Mouse (Mus musculus) olfactory bulb, adult 2 months (tissue): Measurements from ENCODE around the gene Prkcb.

Experiments
- CTCF ChIP-seq: fragments of 200-500 bp; IDR thresholded peaks from 2 replicates; pipeline ENCODE4 v1.5.1; 2012; ENCODE audit warnings: low read depth, mild to moderate bottlenecking, low read length, moderate library complexity; ENCODE audit not compliant: insufficient read depth
- POLR2A ChIP-seq: fragments of 200-500 bp; IDR thresholded peaks from 2 replicates; pipeline ENCODE4 v1.6.1; 2012; ENCODE audit warnings: mild to moderate bottlenecking, low read depth, low read length, moderate library complexity; ENCODE audit not compliant: insufficient read depth

GRCm38 (mm10) chr7:122623753-122624152 is 335.2 kb downstream of the Prkcb start:
- no peak for TF ChIP-seq CTCF
- TF ChIP-seq POLR2A, result no peak
